Mouse (Mus musculus): Measurements from ENCODE around the gene Prpsap2.

GRCm38 (mm10) chr11:61717990-61718389 is 43.9 kb downstream of the Prpsap2 start:
- TF ChIP-seq POLR2A (IDR thresholded peaks at IDR 0.05; ENCODE audit: low read depth, low read length) (no peak), CTCF (IDR thresholded peaks at IDR 0.05; ENCODE audit: extremely low read depth, insufficient read length, insufficient replicate concordance, low read depth, low read length) (no peak)

Data from small intestine, adult 2 months (tissue).